Mouse (Mus musculus): ENCODE data around the gene Gstm5.

- TF ChIP-seq HCFC1 (IDR thresholded peaks at IDR 0.05; ENCODE audit: borderline replicate concordance, insufficient read depth, low read length) = no peak
- TF ChIP-seq ZC3H11A (IDR thresholded peaks at IDR 0.05; ENCODE audit: borderline replicate concordance, low read depth, low read length) = no peak
- TF ChIP-seq CHD2 (IDR thresholded peaks at IDR 0.05; ENCODE audit: low read depth, low read length) = no peak
- no peak for TF ChIP-seq ZNF384 (IDR thresholded peaks at IDR 0.05; ENCODE audit: low read depth, low read length)
- no peak for TF ChIP-seq MAFK (IDR thresholded peaks at IDR 0.05; ENCODE audit: insufficient read depth, low read depth, low read length)
These were observed 25.7 kb upstream of the Gstm5 start for GRCm38 (mm10) chr3:107869925-107870324.

Measured in ES-E14 (cell line).